Mouse (Mus musculus) spleen, adult 2 months (tissue): ENCODE measurements around the gene Fhad1.

ENCODE experiments used
- CTCF ChIP-seq: fragments of 200-500 bp; IDR thresholded peaks from 2 replicates; pipeline ENCODE4 v1.5.1; 2011; ENCODE audit warnings: mild to moderate bottlenecking, inconsistent platforms; ENCODE audit not compliant: insufficient read depth, insufficient read length, insufficient replicate concordance; ENCODE audit errors: extremely low read depth
- POLR2A ChIP-seq: fragments of 200-500 bp; IDR thresholded peaks from 2 replicates; pipeline ENCODE4 v1.6.1; 2011; ENCODE audit warnings: low read depth, low read length, inconsistent platforms

DNA sequence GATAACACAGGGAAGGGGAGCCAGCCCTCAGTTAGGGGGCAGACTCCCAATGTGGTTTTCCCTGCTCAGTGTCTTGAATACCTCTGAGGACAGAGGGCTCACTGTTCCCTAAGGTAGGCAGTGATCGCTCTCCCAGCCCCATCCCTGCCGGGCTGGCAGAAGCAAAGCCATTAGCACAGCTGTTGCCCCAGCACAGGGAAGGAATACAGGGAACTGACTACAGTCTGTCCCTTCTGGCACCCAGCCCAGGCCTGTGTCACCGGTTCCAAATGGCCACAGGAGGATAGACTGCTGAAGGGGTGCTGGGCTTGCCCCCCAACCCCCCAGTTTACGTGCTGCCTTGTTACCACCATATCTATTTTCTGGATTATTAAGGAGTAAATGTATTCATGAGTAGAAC, 147.4 kb downstream of the Fhad1 start:
- TF ChIP-seq POLR2A = no peak
- TF ChIP-seq CTCF = no peak
